21 mouse cellular contexts compared by ENCODE assay signal in genomic region chr10:3873467-3873866, GRCm38 (mm10).
DNase-seq lines count a peak whose midpoint lies in the region; TF ChIP-seq lines count a peak whose summit lies in the region.
"Had no signal": no experiment of that assay in that cellular context is flagged by ENCODE, and none has a peak within 500 bp of the region (broad histone marks: within the 10 kb centered on the region; RNA-seq: fewer than 3 reads in every experiment).

No protein-coding gene starts in this region.

- no peak for TF ChIP-seq POLR2A in CH12.LX (IDR thresholded peaks at IDR 0.05; ENCODE audit: low read depth, low read length)
- TF ChIP-seq POLR2A in ES-Bruce4 (IDR thresholded peaks at IDR 0.05; ENCODE audit: insufficient read depth, low read length), result no peak

- H3K27me3 ChIP-seq in CH12.LX (replicated peaks) (no peaks in the 10 kb centered on the region), ES-Bruce4 (ENCODE audit: control insufficient read depth, insufficient read depth, low read length, poor library complexity, severe bottlenecking) (no peaks in the 10 kb centered on the region)
- H3K27me3 ChIP-seq: embryonic facial prominence, embryonic 13.5 days; embryonic facial prominence, embryonic 15.5 days; forebrain, embryonic 12.5 days had no signal

- H3K36me3 ChIP-seq in CH12.LX (replicated peaks in 1 of 2; ENCODE audit: control insufficient read depth in 1 of 2, insufficient read depth in 1 of 2, low read length in 1 of 2) (no peaks in the 10 kb centered on the region), ES-Bruce4 (ENCODE audit: control insufficient read depth, insufficient read depth, low read length, poor library complexity, severe bottlenecking) (no peaks in the 10 kb centered on the region)

- TF ChIP-seq CTCF in CH12.LX (conservative IDR thresholded peaks at IDR 0.05 in 1 of 2, IDR thresholded peaks at IDR 0.05 in 1 of 2; ENCODE audit: low read depth in 2 of 2, low read length in 2 of 2) (no peak), ES-Bruce4 (IDR thresholded peaks at IDR 0.05; ENCODE audit: low read depth, low read length) (no peak)

- peak; percentile 6 for DNase-seq in CH12.LX (ENCODE audit: extremely low read depth)
- peak; percentile 47 for DNase-seq in R1 (ENCODE audit: low read depth, low spot score)
- no peak for DNase-seq in kidney, postnatal 25 days
- DNase-seq in c-Kit-positive CD71-positive TER-119-positive erythroid progenitor cells, embryonic 14.5 days (ENCODE audit: low spot score), result no peak
- DNase-seq in spleen, postnatal 10 days (ENCODE audit: low spot score in 2 of 2), result no peak
- DNase-seq: adrenal gland, adult 2 months; adrenal gland, postnatal 10 days; adrenal gland, postnatal 25 days; B cell, adult 2 months; cerebellum, adult 11-12 months; cerebellum, adult 2 months; cerebellum, adult 9-10 months; cerebellum, postnatal 14 days; cerebellum, postnatal 36 days; embryo, embryonic 11 days had no signal

- H3K4me2 ChIP-seq in CH12.LX (ENCODE audit: insufficient read depth, low read depth, poor library complexity, severe bottlenecking), result peak overlapping the region; percentile 11
- H3K4me2 ChIP-seq: embryonic facial prominence, embryonic 13.5 days; embryonic facial prominence, embryonic 15.5 days; forebrain, embryonic 12.5 days had no signal

- TF ChIP-seq EP300 in CH12.LX (IDR thresholded peaks at IDR 0.05; ENCODE audit: low read length) (no peak), ES-Bruce4 (IDR thresholded peaks at IDR 0.05; ENCODE audit: insufficient read depth, low read depth, low read length) (no peak)

- H3K4me3 ChIP-seq in CH12.LX (replicated peaks in 1 of 3; ENCODE audit: low read depth in 2 of 3, low read length in 2 of 3, poor library complexity in 1 of 3), result no peak overlapping the region
- peak overlapping the region; percentile 60 for H3K4me3 ChIP-seq in ES-Bruce4 (ENCODE audit: low read depth, low read length)
- H3K4me3 ChIP-seq: embryonic facial prominence, embryonic 13.5 days; embryonic facial prominence, embryonic 15.5 days; erythroblast, embryonic 14.5 days; forebrain, embryonic 10.5 days; forebrain, embryonic 12.5 days had no signal

- H3K4me1 ChIP-seq in CH12.LX (ENCODE audit: control insufficient read depth in 1 of 2, insufficient read depth in 2 of 2) (peaks cover 3 to 4% of the 10 kb centered on the region in 2 experiments; a peak in 2 of 4 replicates), ES-Bruce4 (ENCODE audit: control insufficient read depth, insufficient read depth, low read length) (no peaks in the 10 kb centered on the region)
- H3K4me1 ChIP-seq: embryonic facial prominence, embryonic 13.5 days; embryonic facial prominence, embryonic 15.5 days; forebrain, embryonic 10.5 days; forebrain, embryonic 12.5 days had no signal

- dilution Hi-C loops in CH12.LX (cut with MboI; ENCODE audit: extremely low pct_ligation_motif_present, extremely low pct_unique_long_range_greater_than_20kb, low sequenced_read_pairs), result no loop called here

- no peak for TF ChIP-seq RAD21 in CH12.LX (IDR thresholded peaks at IDR 0.05; ENCODE audit: low read depth, low read length)

- H3K9me3 ChIP-seq in CH12.LX (replicated peaks; ENCODE audit: low read length) (no peaks in the 10 kb centered on the region), ES-Bruce4 (replicated peaks; ENCODE audit: control insufficient read depth, insufficient read depth, low read length, poor library complexity, severe bottlenecking) (peaks cover 6% of the 10 kb centered on the region)
- H3K9me3 ChIP-seq: embryonic facial prominence, embryonic 13.5 days; embryonic facial prominence, embryonic 15.5 days; forebrain, embryonic 12.5 days had no signal

- H3K27ac ChIP-seq in CH12.LX (ENCODE audit: insufficient read depth, low read depth) (no peak overlapping the region), ES-Bruce4 (ENCODE audit: insufficient read depth, low read length) (no peak overlapping the region)
- H3K27ac ChIP-seq: embryonic facial prominence, embryonic 13.5 days; embryonic facial prominence, embryonic 15.5 days; forebrain, embryonic 10.5 days; forebrain, embryonic 12.5 days had no signal

- no peaks in the 10 kb centered on the region for H3K79me2 ChIP-seq in CH12.LX (replicated peaks; ENCODE audit: control insufficient read depth, extremely low read depth, insufficient read depth, poor library complexity, severe bottlenecking)

- H3K9ac ChIP-seq in CH12.LX (ENCODE audit: insufficient read depth, low read depth), result no peak overlapping the region
- H3K9ac ChIP-seq in ES-Bruce4 (ENCODE audit: low read depth, poor library complexity, severe bottlenecking), result no peak overlapping the region
- H3K9ac ChIP-seq: embryonic facial prominence, embryonic 13.5 days; embryonic facial prominence, embryonic 15.5 days; forebrain, embryonic 12.5 days had no signal

- in situ Hi-C loops in CH12.LX (cut with MboI; ENCODE audit: low pct_ligation_motif_present, low pct_unique_long_range_greater_than_20kb, low sequenced_read_pairs), result no loop called here

TF ChIP-seq in CH12.LX, 34 proteins besides CTCF, POLR2A, EP300 and RAD21:
- TF ChIP-seq RCOR1 (conservative IDR thresholded peaks at IDR 0.05; ENCODE audit: low read depth, low read length), result no peak
- no peak for TF ChIP-seq JUND (conservative IDR thresholded peaks at IDR 0.05; ENCODE audit: low read depth, low read length)
- 0 out of 2 replicates have a peak, but pooled peaks have one; percentile 34 for TF ChIP-seq MYC (IDR thresholded peaks at IDR 0.05; ENCODE audit: low read depth, low read length)
- no peak for TF ChIP-seq PAX5 (IDR thresholded peaks at IDR 0.05; ENCODE audit: low read length)
- no peak for TF ChIP-seq JUN (IDR thresholded peaks at IDR 0.05; ENCODE audit: insufficient read depth, low read depth, low read length)
- peak; percentile 80 for TF ChIP-seq BHLHE40 (IDR thresholded peaks at IDR 0.05; ENCODE audit: low read depth, low read length)
- no peak for TF ChIP-seq GABPA (IDR thresholded peaks at IDR 0.05; ENCODE audit: insufficient replicate concordance, low read depth, low read length)
- TF ChIP-seq NELFE (IDR thresholded peaks at IDR 0.05; ENCODE audit: low read depth, low read length), result no peak
- TF ChIP-seq USF1 (IDR thresholded peaks at IDR 0.05; ENCODE audit: low read depth, low read length), result no peak
- TF ChIP-seq MAX (IDR thresholded peaks at IDR 0.05; ENCODE audit: low read length), result peak; percentile 40; the same call in 1 of the 2 replicates
- TF ChIP-seq CHD1 (IDR thresholded peaks at IDR 0.05; ENCODE audit: low read depth, low read length), result no peak
- TF ChIP-seq SMC3 (IDR thresholded peaks at IDR 0.05; ENCODE audit: low read depth, low read length), result no peak
- no peak for TF ChIP-seq ETS1 (conservative IDR thresholded peaks at IDR 0.05; ENCODE audit: low read depth, low read length)
TF ChIP-seq in CH12.LX: peak in this region for 3.

Comparison
In these comparisons a context has a peak if more than half of its experiments do, and no peak if none do; other contexts are left out.
1. DNase-seq: peak in CH12.LX (single experiment) and R1 (single experiment); none in kidney, postnatal 25 days (0 of 2), c-Kit-positive CD71-positive TER-119-positive erythroid progenitor cells, embryonic 14.5 days (single experiment) and spleen, postnatal 10 days (0 of 2).